Mouse (Mus musculus) MEL (cell line): ENCODE data around the gene App. TPM values are rescaled to one million over a fixed set of nuclear protein-coding genes. Genes with fewer than 3 reads are reported as not detected.

Source experiments
- DNase-seq: peaks from one replicate; pipeline ENCODE4 v3.0.0; 2011; ENCODE audit warnings: low read depth, low spot score
- H3K27ac ChIP-seq: 2 replicates; pipeline ENCODE4 v1.5.1; 2012; ENCODE audit warnings: low read depth, mild to moderate bottlenecking, control low read depth, low read length, moderate library complexity; ENCODE audit not compliant: control insufficient read depth
- H3K27me3 ChIP-seq, 2 experiments: fragments of 150-350 bp in 1 of 2; sonication (generic) in 1 of 2; 2 replicates each; pipeline ENCODE4 v1.6.1; 2012; ENCODE audit warnings: low read length in 2 of 2, mild to moderate bottlenecking in 2 of 2, improper control_type of control experiment in 1 of 2, moderate library complexity in 1 of 2; ENCODE audit not compliant: insufficient read depth in 2 of 2, control insufficient read depth in 1 of 2
- H3K36me3 ChIP-seq, 2 experiments: 2 replicates each; pipeline ENCODE4 v1.6.1; 2012 to 2014; ENCODE audit warnings: low read length in 2 of 2, improper control_type of control experiment in 1 of 2, inconsistent platforms in 1 of 2, mild to moderate bottlenecking in 1 of 2; ENCODE audit not compliant: insufficient read depth in 2 of 2, control insufficient read depth in 1 of 2
- H3K4me1 ChIP-seq, 2 experiments: fragments of 150-350 bp in 1 of 2; sonication (generic) in 1 of 2; 2 replicates each; pipeline ENCODE4 v1.6.1; 2012; ENCODE audit warnings: low read length in 2 of 2, improper control_type of control experiment in 1 of 2, mild to moderate bottlenecking in 1 of 2; ENCODE audit not compliant: insufficient read depth in 2 of 2, control insufficient read depth in 1 of 2
- H3K4me3 ChIP-seq, 2 experiments: fragments of 150-350 bp in 1 of 2; sonication (generic) in 1 of 2; 2 replicates each; pipeline ENCODE4 v1.5.1; 2012; ENCODE audit warnings: low read depth in 2 of 2, low read length in 2 of 2, mild to moderate bottlenecking in 2 of 2, moderate library complexity in 2 of 2, control low read depth in 1 of 2, improper control_type of control experiment in 1 of 2; ENCODE audit not compliant: control insufficient read depth in 1 of 2, insufficient read depth in 1 of 2
- H3K79me2 ChIP-seq: 2 replicates; pipeline ENCODE4 v1.6.1; 2012; ENCODE audit warnings: mild to moderate bottlenecking, low read length, moderate library complexity; ENCODE audit not compliant: control insufficient read depth, poor library complexity, insufficient read depth
- H3K9ac ChIP-seq: 2 replicates; pipeline ENCODE4 v1.6.1; 2012; ENCODE audit warnings: low read depth, mild to moderate bottlenecking, control low read depth, low read length, moderate library complexity; ENCODE audit not compliant: control insufficient read depth, poor library complexity, severe bottlenecking
- H3K9me3 ChIP-seq: fragments of 150-350 bp; sonication (generic); replicated peaks from 2 replicates; pipeline ENCODE4 v1.6.1; 2012; ENCODE audit warnings: mild to moderate bottlenecking, low read length, improper control_type of control experiment, moderate library complexity; ENCODE audit not compliant: insufficient read depth
- ELF1 ChIP-seq: IDR thresholded peaks from 2 replicates; pipeline ENCODE4 v1.6.1; 2014; ENCODE audit warnings: low read depth, mild to moderate bottlenecking, inconsistent platforms, low read length, improper control_type of control experiment, moderate library complexity
- EP300 ChIP-seq, 2 experiments: IDR thresholded peaks; 2 replicates each; pipeline ENCODE4 v1.6.1; 2011; ENCODE audit warnings: improper control_type of control experiment in 2 of 2, low read length in 2 of 2, low read depth in 1 of 2, mild to moderate bottlenecking in 1 of 2
- GABPA ChIP-seq: IDR thresholded peaks from 2 replicates; pipeline ENCODE4 v1.6.1; 2012; ENCODE audit warnings: low read depth, mild to moderate bottlenecking, inconsistent platforms, low read length, improper control_type of control experiment, moderate library complexity
- MAZ ChIP-seq: IDR thresholded peaks from 2 replicates; pipeline ENCODE4 v1.6.1; 2012; ENCODE audit warnings: low read depth, mild to moderate bottlenecking, inconsistent platforms, low read length, improper control_type of control experiment
- MEF2A ChIP-seq: IDR thresholded peaks from 2 replicates; pipeline ENCODE4 v1.6.1; 2014; ENCODE audit warnings: low read depth, mild to moderate bottlenecking, inconsistent platforms, low read length, improper control_type of control experiment; ENCODE audit not compliant: poor library complexity, insufficient replicate concordance, severe bottlenecking; ENCODE audit errors: extremely low read depth
- MYC ChIP-seq: IDR thresholded peaks from 2 replicates; pipeline ENCODE4 v1.6.1; 2011; ENCODE audit warnings: low read depth, mild to moderate bottlenecking, low read length, improper control_type of control experiment, moderate library complexity
- POLR2AphosphoS2 ChIP-seq: IDR thresholded peaks from 2 replicates; pipeline ENCODE4 v1.6.1; 2011; ENCODE audit warnings: low read length, improper control_type of control experiment
- POLR2AphosphoS5 ChIP-seq: IDR thresholded peaks from 2 replicates; pipeline ENCODE4 v1.6.1; 2012; ENCODE audit warnings: low read depth, borderline replicate concordance, mild to moderate bottlenecking, inconsistent platforms, low read length, moderate library complexity, mixed read lengths
- RCOR1 ChIP-seq: IDR thresholded peaks from 2 replicates; pipeline ENCODE4 v1.6.1; 2012; ENCODE audit warnings: low read depth, mild to moderate bottlenecking, inconsistent platforms, low read length, improper control_type of control experiment
- TAL1 ChIP-seq: IDR thresholded peaks from 2 replicates; pipeline ENCODE4 v1.6.1; 2012; ENCODE audit warnings: mild to moderate bottlenecking, inconsistent platforms, low read length, moderate library complexity, mixed read lengths
- TBP ChIP-seq: IDR thresholded peaks from 2 replicates; pipeline ENCODE4 v1.8.0; 2011; ENCODE audit warnings: low read depth, low read length, improper control_type of control experiment
- TCF12 ChIP-seq: IDR thresholded peaks from 2 replicates; pipeline ENCODE4 v1.6.1; 2014; ENCODE audit warnings: low read depth, mild to moderate bottlenecking, inconsistent platforms, low read length, improper control_type of control experiment, moderate library complexity
- UBTF ChIP-seq: IDR thresholded peaks from 2 replicates; pipeline ENCODE4 v1.6.1; 2012; ENCODE audit warnings: low read depth, mild to moderate bottlenecking, inconsistent platforms, low read length, improper control_type of control experiment, moderate library complexity, borderline replicate concordance; ENCODE audit not compliant: insufficient read depth
- USF2 ChIP-seq, 2 experiments: IDR thresholded peaks; 2 replicates each; pipeline ENCODE4 v1.6.1; 2011 to 2012; ENCODE audit warnings: improper control_type of control experiment in 2 of 2, low read length in 2 of 2, borderline replicate concordance in 1 of 2, inconsistent platforms in 1 of 2, low read depth in 1 of 2, mild to moderate bottlenecking in 1 of 2; ENCODE audit not compliant: insufficient read depth in 1 of 2
- ZC3H11A ChIP-seq: IDR thresholded peaks from 2 replicates; pipeline ENCODE4 v1.6.1; 2012; ENCODE audit warnings: low read depth, mild to moderate bottlenecking, inconsistent platforms, low read length, improper control_type of control experiment
- ZNF384 ChIP-seq: IDR thresholded peaks from 2 replicates; pipeline ENCODE4 v1.6.1; 2012; ENCODE audit warnings: low read depth, mild to moderate bottlenecking, inconsistent platforms, low read length, improper control_type of control experiment
- polyA plus RNA-seq, 2 experiments: library from polyadenylated mRNA; stranded (reverse) in 1 of 2; unstranded in 1 of 2; fragments of >175 nt in 1 of 2; fragments of >200 nt in 1 of 2; gene quantifications; 2 replicates each; pipeline versions ENCODE4 v1.2.1 to v1.2.4; 2012; ENCODE audit warnings: low replicate concordance in 2 of 2, low read depth in 1 of 2; ENCODE audit not compliant: insufficient read length in 2 of 2, insufficient read depth in 1 of 2, missing spikeins in 1 of 2
- total RNA-seq: library from RNA; depleted of rRNA; stranded (reverse); fragments of 300-350 nt; gene quantifications from 2 replicates; pipeline ENCODE4 v1.2.3, GENCODE M21; 2012

Gene App
- total and polyA plus RNA-seq, 3 experiments: not detected

GRCm38 (mm10) chr16:84971535-84972330 lies 201.8 kb downstream of the App start:
- Histone ChIP-seq H3K9ac (no peak overlapping the region), H3K36me3 (no peaks in the 10 kb centered on the region)

GRCm38 (mm10) chr16:84969026-84969425 lies 204.5 kb downstream of the App start:
- H3K36me3 ChIP-seq: no peaks in the 10 kb centered on the region

More at GRCm38 (mm10) chr16:84971535-84972330, 201.8 kb downstream of the App start:
- no peaks in the 10 kb centered on the region for H3K27me3 ChIP-seq
- no peak overlapping the region for H3K27ac ChIP-seq
- no peaks in the 10 kb centered on the region for H3K9me3 ChIP-seq
- TF ChIP-seq UBTF: no peak
- no peak for TF ChIP-seq TAL1
- no peak for TF ChIP-seq TBP
- no peak for TF ChIP-seq MYC
- TF ChIP-seq, all 39 proteins: peak for 0
- H3K4me3 ChIP-seq: no peak overlapping the region
- H3K4me1 ChIP-seq: no peaks in the 10 kb centered on the region
- no peak for DNase-seq
- H3K79me2 ChIP-seq: no peaks in the 10 kb centered on the region

GRCm38 (mm10) chr16:84966983-84967382 lies 206.6 kb downstream of the App start:
- H3K9ac ChIP-seq: no peak overlapping the region
- H3K4me1 ChIP-seq: no peaks in the 10 kb centered on the region
- H3K79me2 ChIP-seq: no peaks in the 10 kb centered on the region
- no peak overlapping the region for H3K4me3 ChIP-seq
- no peak overlapping the region for H3K27ac ChIP-seq
- H3K27me3 ChIP-seq: no peaks in the 10 kb centered on the region
- H3K36me3 ChIP-seq: no peaks in the 10 kb centered on the region
- no peaks in the 10 kb centered on the region for H3K9me3 ChIP-seq
- TF ChIP-seq ZC3H11A (no peak), TBP (no peak)
- no peak for DNase-seq

More at GRCm38 (mm10) chr16:84969026-84969425, 204.5 kb downstream of the App start:
- TF ChIP-seq ZNF384: no peak
- TF ChIP-seq POLR2AphosphoS2: no peak
- TF ChIP-seq POLR2AphosphoS5: no peak
- no peak for TF ChIP-seq EP300 (IDR thresholded peaks at IDR 0.05; ENCODE audit: low read depth in 1 of 2, low read length in 2 of 2)
- no peak for TF ChIP-seq TCF12
- TF ChIP-seq UBTF: no peak
- TF ChIP-seq MAZ: no peak
- TF ChIP-seq GABPA: no peak
- TF ChIP-seq MEF2A: no peak
- no peak for TF ChIP-seq USF2 (IDR thresholded peaks at IDR 0.05; ENCODE audit: borderline replicate concordance in 1 of 2, insufficient read depth in 1 of 2, low read depth in 1 of 2, low read length in 2 of 2)
- no peak for TF ChIP-seq ELF1
- TF ChIP-seq RCOR1: no peak
- no peaks in the 10 kb centered on the region for H3K79me2 ChIP-seq
- H3K4me3 ChIP-seq: no peak overlapping the region
- no peaks in the 10 kb centered on the region for H3K4me1 ChIP-seq
- no peak overlapping the region for H3K27ac ChIP-seq
- DNase-seq: no peak
- no peaks in the 10 kb centered on the region for H3K27me3 ChIP-seq
- H3K9ac ChIP-seq: no peak overlapping the region
- no peaks in the 10 kb centered on the region for H3K9me3 ChIP-seq
